Mouse (Mus musculus) G1E (cell line): ENCODE data around the gene Ate1.

Experiments used
- CTCF ChIP-seq: IDR thresholded peaks from 2 replicates; pipeline ENCODE4 v1.5.1; 2012; ENCODE audit warnings: low read depth, low read length, inconsistent platforms, mixed read lengths
- GATA1 ChIP-seq: IDR thresholded peaks from 2 replicates; pipeline ENCODE4 v1.6.1; 2012; ENCODE audit warnings: borderline replicate concordance, low read length, inconsistent platforms, mixed read lengths
- TAL1 ChIP-seq: conservative IDR thresholded peaks from 2 replicates; pipeline ENCODE4 v1.6.1; 2012; ENCODE audit warnings: low read depth, low read length, inconsistent platforms, mixed read lengths

DNA sequence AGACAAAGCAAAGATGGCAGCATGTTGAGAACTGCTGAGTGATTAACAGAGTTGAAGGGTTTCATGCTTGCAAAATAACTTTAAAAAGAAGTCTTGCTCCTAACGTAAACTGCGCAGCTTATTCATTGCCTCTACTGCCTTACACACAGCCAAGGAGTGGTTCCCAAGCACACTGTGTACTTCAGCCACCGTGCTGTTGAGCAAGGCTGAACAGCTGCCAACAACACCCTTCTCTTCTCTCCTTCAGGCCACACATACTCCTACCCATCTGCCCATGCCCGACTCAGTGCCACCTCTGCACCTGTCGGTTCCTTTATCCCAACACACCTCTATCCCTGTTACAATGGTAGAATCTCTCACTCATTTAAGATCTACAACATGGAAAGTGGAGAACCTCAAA, 17.2 kb downstream of the Ate1 start:
- TF ChIP-seq TAL1 (no peak), CTCF (no peak), GATA1 (no peak)
